Mouse (Mus musculus) T-helper 2 cell (primary cell): ENCODE data around the gene 4933434E20Rik.

Experiments used
- in situ Hi-C: fragments of 300-600 bp; cut with MboI, MseI; formaldehyde crosslinking; loops from one replicate; pipeline ENCODE4 v1.15.1; 2025; ENCODE audit warnings: high pct_unique_total_duplicates

Gene 4933434E20Rik

DNA sequence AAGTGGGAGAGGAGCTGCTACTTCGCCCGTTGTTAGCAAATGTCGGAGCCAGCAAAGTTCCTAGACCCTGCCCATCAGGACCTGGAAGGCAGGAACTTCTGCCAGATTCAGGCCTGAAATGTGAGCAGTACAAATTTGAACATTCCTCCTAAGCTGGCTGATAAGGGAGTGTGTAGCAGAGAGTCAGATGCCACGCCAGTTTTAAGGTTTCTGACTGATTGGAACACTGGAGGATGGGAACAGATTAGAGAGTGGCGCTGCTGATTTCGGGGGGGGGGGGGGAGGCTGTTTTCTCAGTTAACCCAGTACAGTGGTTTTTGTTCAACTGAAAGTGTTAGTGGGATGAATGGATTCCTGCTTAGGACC lies 29.0 kb downstream of the 4933434E20Rik start:
- in situ Hi-C loops = no loop called here

DNA sequence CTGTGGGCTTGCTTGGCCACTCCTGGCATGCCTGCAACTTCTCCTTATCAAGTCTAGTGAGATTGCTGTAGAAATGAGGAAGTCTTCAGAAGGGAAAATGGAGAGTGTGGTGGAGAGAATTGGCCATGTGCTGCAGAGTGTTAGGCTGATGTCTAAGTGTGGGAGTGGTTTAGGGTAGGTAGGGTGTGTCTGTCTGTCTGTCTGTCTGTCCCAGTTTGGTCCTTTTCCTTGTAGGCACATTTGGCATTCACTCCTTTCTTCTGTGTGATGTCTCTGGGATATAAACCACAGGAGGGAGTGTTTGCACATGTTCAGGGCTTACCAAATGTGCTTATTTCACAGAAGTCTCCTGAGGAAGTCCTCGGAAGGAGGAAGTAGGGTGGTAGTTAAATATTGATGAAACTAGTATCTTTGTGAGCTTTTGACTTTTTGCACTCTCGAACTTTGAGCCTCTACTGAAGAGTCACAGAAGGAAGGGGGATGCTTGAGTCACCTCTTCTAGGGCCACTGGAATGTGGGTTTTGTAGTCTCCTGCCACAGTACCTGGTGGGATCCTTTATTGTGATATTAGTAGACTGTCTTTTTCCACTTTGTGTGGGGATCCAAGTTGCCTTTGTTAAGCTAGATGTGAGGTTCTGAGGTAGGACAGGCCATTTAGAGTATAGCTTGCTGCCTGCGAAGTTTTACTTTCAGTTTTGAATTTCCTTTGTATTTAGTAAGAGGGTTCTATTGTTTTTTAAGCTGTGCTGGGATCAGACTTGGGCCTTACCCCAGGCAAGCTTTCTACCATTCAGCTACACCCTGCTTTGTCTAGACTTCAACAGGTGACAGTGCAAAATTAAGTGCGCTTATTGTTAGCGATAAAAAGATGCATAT lies 30.2 kb downstream of the 4933434E20Rik start:
- in situ Hi-C loops = no loop called here

DNA sequence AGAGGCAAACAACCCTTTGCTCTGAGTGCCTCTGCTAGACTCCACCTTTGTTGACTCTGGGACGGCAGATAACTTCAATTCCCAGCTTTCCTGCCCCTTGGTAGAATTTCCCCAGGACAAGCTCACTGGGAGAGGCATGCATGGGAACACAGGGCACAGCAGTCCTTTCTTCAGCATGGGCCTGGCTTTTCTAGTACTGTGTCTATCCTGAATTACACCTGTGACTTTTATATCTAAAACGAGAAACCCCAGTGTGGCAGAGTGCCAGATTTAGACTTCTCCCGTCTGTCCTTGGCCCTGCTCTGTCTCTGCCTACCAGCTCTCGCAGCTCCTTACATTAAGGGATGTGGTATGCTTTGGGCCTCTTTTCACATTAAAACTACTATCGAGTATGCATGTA lies 31.6 kb downstream of the 4933434E20Rik start:
- in situ Hi-C loops = no loop called here

DNA sequence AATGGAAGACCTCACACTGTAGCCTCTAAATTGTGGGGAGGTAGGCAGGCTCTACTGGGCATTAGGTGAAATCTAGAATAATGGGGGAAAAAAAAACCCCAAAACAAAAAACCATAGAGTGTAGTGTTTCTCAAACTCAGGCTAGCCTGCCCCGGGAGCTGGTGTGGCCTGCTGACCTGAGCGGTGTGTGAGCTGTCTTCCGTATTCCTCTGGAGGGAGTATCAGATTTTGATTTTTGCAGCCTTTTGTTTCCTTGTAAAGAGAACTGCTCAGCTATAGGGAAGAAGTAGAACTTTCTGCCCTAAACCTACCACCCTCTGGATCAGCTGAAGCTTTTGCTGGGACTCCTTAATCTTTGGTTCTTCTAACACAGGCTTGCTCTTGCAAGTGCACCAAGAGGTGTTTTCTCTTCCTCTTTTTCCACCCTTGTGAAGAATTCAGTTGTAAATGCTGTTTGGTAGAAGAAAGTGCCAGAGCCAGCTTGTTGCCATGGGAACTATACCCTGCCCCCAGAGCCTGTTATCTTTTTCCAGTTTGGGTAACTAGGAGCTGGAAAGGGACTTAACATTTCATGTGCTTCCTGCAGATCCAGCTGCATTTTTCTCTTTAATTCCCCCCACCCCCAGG lies 32.4 kb downstream of the 4933434E20Rik start:
- in situ Hi-C loops = no loop called here

DNA sequence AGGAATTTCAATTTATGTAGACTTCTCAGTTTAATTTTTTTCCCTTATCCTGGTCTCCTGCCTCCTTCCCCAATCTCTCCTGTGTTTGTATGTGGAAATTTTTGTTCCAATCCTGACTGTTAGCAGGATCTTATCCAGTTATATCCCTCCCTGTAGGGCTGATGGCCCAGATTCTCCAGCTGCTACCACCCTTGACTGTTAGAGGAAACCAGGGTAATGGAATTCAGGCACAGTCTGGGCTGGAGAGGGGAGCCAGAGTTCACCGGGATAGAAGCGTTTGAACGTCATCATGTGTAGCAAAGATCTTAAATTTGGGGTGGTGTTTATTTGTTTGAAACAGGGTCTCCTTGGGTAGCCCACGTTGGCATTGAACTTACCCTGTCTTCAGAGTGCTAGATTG lies 33.4 kb downstream of the 4933434E20Rik start:
- in situ Hi-C loops = no loop called here

DNA sequence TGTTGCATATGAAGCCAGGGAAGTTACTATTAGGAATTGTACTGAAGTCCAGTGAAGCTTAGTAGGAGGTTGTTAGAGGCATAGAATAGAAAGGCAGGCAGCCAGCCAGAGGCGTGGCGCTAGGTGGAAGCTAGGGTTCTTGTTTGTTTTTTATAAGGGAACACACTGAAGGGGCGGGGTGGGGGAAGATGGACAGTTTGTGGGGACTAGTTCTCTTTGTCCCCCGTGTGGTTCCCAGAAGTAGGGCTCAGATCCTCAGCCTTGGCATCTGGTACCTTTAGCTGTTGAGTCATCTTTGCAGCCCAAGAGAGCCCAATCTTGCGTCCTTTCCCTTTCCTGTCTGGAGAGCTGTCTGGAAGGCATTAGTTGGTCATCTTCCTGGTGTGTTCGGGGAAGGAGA lies 33.8 kb downstream of the 4933434E20Rik start:
- in situ Hi-C loops = no loop called here

DNA sequence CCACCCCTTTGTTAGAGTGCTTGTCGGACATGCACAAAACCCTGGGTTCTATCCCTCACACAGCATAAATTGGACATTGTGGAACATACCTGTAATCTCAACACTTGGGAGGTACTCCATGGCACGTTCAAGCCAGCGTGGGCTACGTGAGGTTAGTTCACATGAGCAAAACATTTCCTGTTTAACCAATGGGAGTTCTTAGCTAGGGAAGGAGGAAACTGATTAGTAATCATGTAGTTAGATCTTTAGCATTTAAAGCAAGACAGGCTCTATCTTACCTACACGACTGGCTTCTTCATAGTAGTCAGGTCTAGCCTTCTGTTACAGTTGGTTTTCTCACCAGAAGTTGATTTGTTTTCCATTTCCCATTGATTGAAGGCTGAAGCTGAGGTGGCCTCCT lies 34.6 kb downstream of the 4933434E20Rik start:
- in situ Hi-C loops = no loop called here

DNA sequence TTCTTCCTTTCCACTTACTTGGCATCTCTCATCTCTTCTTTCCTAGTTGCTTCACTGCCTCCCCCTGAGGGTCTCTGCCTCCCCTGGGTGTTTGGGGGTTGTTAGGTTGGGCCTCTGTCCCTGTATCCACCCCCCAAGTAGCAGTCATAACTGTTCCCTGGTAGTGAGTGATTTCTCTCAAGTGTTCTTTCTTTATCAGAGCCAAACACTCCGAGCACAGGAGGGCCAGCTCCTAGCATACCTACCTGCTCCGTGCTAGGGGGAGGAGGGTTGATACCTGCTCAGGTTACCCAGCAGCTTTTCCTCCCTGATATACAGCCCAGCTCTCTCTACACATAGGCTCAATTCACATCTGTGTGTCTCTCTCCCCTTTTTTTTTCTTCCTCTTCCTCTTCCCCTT lies 37.2 kb downstream of the 4933434E20Rik start:
- in situ Hi-C loops = no loop called here

DNA sequence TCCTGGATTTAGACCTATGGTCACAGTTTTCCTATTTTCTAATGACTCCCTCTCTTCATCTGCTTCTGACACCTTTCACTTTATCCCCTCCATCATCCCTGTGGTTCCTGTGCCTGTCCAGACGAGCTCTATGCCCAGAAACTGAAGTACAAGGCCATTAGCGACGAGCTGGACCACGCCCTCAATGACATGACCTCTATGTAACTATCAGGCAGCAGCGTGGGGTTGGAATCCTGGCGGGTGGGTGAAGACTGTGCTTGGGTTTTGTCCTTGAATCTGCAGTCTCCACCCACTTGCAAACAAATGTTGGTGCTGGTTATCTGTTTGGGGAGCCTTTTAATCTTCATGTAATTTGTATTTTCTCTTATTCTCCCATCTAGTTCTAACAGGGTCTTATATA lies 39.5 kb downstream of the 4933434E20Rik start:
- in situ Hi-C loops = no loop called here

DNA sequence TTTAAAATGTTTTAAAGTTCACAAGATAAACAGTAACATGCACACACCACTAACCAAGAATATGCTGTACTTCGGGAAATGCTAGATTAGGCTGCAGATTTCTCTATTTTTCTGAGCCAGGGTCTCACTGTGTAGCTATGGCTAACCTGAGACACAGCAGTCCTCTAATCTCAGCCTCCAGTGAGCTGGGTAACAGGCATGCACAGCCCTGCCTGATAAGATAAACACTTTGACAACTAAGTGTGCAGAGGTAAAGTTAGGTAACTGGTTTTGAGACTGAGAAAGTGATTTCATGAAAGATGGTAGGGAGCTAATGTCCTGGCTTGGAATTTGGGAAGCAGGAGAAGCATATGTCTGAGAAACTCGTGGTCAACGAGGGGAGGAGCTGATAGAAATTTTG lies 43.0 kb downstream of the 4933434E20Rik start:
- in situ Hi-C loops = no loop called here

DNA sequence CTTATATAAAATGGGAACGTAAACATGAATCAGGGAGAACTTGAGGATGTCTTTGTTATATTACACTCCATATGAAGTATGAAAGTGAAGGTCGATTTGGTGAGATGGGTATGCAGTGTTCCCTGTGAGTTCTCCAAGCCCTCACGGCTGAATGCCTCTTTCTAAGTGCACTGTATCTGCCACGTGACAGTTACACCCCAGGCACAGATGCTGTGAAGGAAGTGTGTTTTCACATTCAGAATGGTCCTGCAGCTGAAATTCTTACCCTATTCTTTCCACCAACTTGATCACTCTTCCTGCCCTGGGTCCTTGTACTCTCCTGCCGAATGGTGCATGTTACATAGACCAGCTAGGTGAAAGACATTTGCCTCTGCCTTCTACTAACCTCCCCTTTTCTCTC lies 46.5 kb downstream of the 4933434E20Rik start:
- in situ Hi-C loops = no loop called here

DNA sequence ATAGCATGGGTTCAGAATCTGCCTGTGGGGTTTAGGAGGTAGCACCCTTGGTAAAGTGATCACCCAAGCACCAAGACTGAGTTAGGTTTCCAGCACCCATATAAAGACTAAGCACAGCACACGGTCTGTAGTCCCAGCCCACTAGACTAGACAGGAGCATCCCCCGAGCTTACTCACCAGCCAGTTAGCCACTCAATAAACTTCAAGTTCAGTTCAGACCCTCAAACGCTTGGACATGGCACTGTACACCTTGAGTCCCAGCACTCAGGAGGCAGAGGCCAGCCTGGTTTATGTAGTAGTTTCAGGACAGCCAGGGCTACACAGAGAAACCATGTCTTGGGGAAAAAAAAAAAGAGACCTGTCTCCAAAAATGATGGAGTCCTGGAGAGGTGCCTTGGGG lies 49.6 kb downstream of the 4933434E20Rik start:
- in situ Hi-C loops = no loop called here

DNA sequence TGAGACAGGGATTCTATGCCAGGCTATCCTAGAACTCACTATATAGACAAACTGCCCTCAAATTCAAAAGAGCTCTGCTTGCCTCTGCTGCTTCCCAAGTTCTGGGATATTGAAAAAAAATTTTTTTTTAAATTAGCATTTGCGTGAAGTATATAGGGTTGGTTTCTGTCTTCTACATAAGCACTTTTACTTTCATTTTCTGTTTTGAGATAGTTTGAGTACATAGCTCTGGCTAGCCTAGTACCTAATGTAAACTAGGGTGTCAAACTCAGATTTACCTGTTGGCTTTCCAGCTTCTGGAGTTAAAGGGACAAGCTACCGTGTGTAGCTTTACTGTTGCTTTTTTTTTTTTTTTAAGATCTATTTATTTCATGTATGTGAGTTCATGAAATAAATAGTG lies 50.2 kb downstream of the 4933434E20Rik start:
- in situ Hi-C loops = no loop called here

DNA sequence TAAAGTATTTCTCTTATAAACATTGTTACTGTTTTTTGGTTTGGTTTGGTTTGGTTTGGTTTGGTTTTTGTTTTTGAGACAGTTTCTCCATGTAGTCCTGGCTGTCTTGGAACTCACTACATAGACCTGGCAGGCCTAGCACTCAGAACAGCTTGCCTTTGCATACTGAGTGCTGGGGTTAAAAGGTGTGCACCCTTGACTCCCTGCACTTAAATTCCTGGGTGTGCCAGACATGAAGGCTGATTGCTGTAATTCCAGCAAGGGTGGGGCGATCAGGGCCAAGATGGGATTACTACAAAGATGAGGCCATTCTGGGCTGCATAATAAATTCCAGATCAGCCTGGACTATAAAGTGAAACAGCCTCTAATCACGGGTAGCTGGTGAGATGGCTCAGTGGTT lies 50.8 kb downstream of the 4933434E20Rik start:
- in situ Hi-C loops = no loop called here

DNA sequence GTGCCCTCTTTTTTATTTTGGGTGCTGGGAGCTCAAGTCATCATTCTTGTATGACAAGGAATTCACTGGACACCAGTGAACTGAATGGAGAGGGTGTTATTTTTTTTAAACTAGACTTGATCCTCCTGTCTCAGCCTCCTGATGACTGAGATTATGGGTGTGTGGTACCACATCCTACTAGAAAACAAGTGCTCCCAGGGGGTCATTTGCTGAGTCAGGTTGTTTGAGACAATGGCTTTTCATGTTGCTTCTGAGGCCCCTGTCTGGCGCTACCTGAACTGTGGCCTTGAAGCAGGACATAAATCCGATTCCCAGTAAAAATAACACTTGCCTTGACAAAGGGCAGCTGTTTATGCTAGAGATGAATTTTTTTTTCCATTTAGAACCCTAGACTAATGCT lies 51.7 kb downstream of the 4933434E20Rik start:
- in situ Hi-C loops = no loop called here

DNA sequence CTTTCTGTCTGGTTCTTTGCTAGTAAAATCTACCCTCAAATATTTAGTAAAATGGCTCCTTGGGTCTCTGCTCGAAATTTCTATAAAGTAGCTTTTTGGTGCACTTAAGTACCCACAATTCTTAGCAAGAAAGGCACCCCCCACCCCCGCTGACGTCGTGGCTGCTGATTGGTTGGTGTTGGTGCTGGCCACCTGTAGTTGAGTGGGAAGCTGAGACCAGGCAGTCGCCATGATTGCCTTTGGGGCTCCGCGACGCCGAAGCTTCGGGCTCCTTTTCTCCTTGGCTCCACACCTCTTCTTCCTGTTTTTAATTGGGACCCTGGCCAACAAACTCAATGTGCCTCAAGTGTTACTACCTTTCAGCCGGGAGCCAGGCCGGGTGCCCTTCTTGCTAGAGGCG lies 52.5 kb downstream of the 4933434E20Rik start, which contains the start of gene Nup210l:
Gene Nup210l (plus strand): TSS at position 195 of the 400 bp plus-strand sequence.
- in situ Hi-C loops = no loop called here

DNA sequence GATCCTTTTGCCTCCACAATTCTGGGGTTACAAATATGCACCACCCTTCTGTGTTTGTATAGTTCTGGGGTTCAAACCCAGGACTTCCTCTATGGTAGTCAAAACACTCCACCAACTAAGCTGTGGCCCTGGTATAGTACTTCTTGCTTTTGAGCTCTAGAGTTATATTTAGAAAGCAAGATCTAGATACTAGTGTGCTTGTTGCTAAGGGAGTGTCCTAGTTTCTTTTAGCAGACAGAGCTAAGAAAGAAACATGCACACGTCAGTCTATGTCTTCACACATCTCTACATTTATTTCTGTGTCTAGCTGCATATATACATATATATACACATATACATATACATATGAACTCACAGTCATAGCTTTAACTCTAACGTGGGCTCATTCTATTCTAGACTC lies 60.3 kb downstream of the 4933434E20Rik start:
- in situ Hi-C loops = no loop called here

DNA sequence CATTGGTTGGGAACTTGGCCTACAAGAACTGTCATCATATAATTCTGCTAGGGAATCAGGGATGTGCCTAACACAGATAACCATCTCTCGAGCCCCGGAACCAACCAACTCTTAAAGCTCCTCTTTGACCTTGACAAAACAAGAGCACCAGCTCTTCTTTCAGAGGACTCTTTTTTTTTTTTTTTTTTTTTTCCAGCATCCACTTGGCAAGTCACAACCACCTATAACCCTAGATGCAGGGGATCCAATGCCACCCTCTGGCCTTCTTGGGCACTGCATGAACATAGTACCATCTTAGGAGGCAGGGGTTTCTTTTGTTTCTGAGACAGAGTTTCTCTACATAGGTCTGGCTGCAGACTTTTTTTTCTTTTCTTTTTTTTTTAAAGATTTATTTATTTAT lies 62.9 kb downstream of the 4933434E20Rik start:
- in situ Hi-C loops = no loop called here

DNA sequence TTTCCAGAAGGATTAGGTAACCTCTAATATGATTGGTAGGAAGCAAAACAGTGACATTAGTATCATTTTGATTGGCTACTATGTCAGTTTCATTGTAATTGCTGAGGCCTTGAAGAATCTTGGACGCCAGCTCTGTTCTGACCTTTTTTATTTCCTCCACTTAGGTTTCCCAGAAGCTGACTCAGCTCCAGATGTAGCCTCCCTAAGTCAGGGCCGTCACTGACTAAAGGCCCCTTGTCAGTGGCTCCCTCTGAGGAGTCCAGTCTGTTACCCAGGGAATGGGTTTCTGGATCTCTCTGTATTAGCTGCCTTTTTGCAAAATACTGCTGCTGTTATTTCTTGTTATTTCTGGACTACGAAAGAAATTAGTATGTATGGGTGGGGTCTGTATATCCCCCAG lies 64.1 kb downstream of the 4933434E20Rik start:
- in situ Hi-C loops = no loop called here
